Mouse (Mus musculus): Measurements from ENCODE around the gene Olfr1512. TPM values are rescaled to one million over a fixed set of nuclear protein-coding genes. Genes with fewer than 3 reads are reported as not detected.
A peak's percentile ranks its signal among the peaks of the same experiment; 100 is the strongest.
"Not testable (repeated sequence)": the region's sequence is repeated elsewhere in the genome, so short reads cannot be mapped to it uniquely, and the experiment has no call there.

The Olfr1512 gene
- not detected in 2 replicates for polyA plus RNA-seq (2015; fragmentation: Nextera tagmentation; extraction: Ambion mirVana)

- Histone ChIP-seq H3K4me1 (ENCODE audit: insufficient read depth, low read length) (no peaks in the 10 kb centered on the region), H3K27me3 (ENCODE audit: insufficient read depth, low read length) (no peaks in the 10 kb centered on the region), H3K27ac (ENCODE audit: low read length) (no peak within 1 kb of the TSS), H3K4me3 (ENCODE audit: low read length) (no peak within 1 kb of the TSS), H3K9ac (replicated peaks; ENCODE audit: low read length) (no peak within 1 kb of the TSS), H3K9me3 (ENCODE audit: low read length) (no peaks in the 10 kb centered on the region), H3K36me3 (ENCODE audit: insufficient read depth, low read length) (no peaks in the 10 kb centered on the region), H3K4me2 (replicated peaks; ENCODE audit: low read depth, low read length) (no peak within 1 kb of the TSS)
- no peak for ATAC-seq (ENCODE audit: low FRiP score, low TSS enrichment)
- WGBS, result 78% methylated on average over 2 of the region's 2 CpGs
Measured at GRCm38 (mm10) chr14:52379068-52379467, at the start of gene Olfr1512. Olfr1512 (minus strand) TSS chr14:52379168.

DNA sequence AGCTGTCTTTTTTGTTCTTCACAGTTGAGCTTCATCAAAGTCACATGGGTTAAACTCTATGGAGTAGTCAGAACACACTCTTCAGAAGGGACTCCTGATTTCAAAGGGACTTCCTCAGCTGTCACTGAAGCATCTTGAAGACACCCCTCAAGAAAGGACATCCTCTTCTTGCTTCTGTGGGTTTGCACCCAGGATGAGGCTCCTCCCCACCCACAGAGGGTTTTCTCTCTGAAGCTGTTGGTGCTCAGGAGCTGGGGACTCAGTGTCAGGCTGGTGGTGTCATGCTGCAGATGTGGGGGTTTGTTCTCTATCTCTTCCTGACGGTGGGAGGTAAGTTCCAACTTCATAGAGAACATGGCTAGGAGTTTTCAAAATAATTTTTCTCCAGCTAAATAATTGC lies 48.7 kb upstream of the Olfr1512 start:
- Histone ChIP-seq H3K36me3 (ENCODE audit: insufficient read depth, low read length) (no peaks in the 10 kb centered on the region), H3K27ac (ENCODE audit: low read length) (no peak overlapping the region), H3K27me3 (ENCODE audit: insufficient read depth, low read length) (no peaks in the 10 kb centered on the region), H3K4me1 (ENCODE audit: insufficient read depth, low read length) (no peaks in the 10 kb centered on the region), H3K4me2 (replicated peaks; ENCODE audit: low read depth, low read length) (no peak overlapping the region), H3K9me3 (ENCODE audit: low read length) (no peaks in the 10 kb centered on the region), H3K4me3 (ENCODE audit: low read length) (no peak overlapping the region), H3K9ac (replicated peaks; ENCODE audit: low read length) (no peak overlapping the region)
- no peak for ATAC-seq (ENCODE audit: low FRiP score, low TSS enrichment)
- WGBS, result 90% methylated on average over 1 of the region's 1 CpGs

DNA sequence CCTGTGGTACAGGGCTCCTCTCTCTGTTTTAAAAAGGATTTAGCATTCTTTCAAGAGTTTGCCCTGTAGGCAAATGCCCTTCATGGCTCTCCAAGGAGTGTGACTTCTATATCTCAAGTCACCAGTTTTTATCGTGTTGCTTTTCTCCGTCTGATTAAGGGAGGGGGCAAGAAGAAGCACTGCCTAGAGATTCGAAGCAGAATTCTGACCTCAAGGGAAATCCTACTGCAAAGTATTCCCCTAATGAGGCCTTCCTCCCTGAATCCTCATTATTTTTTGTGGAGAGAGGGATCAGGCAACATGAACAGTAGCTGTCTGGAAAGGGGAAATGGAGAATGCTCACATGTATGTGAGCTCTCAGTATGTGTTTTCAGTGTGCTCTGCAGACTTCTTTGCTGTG lies 35.3 kb upstream of the Olfr1512 start, which contains the start of gene Olfr1510:
Gene Olfr1510 (minus strand): TSS at position 101 of the 400 bp plus-strand sequence.
- Histone ChIP-seq H3K27ac (ENCODE audit: low read length) (no peak within 1 kb of the TSS), H3K27me3 (ENCODE audit: insufficient read depth, low read length) (no peaks in the 10 kb centered on the region), H3K36me3 (ENCODE audit: insufficient read depth, low read length) (no peaks in the 10 kb centered on the region), H3K4me1 (ENCODE audit: insufficient read depth, low read length) (no peaks in the 10 kb centered on the region), H3K4me2 (replicated peaks; ENCODE audit: low read depth, low read length) (no peak within 1 kb of the TSS), H3K9me3 (ENCODE audit: low read length) (no peaks in the 10 kb centered on the region), H3K4me3 (ENCODE audit: low read length) (no peak within 1 kb of the TSS), H3K9ac (replicated peaks; ENCODE audit: low read length) (no peak within 1 kb of the TSS)
- ATAC-seq (ENCODE audit: low FRiP score, low TSS enrichment), result no peak
- 92% methylated on average over 3 of the region's 3 CpGs for WGBS

- peak; percentile 69; the same call in 1 of the 2 replicates for ATAC-seq (ENCODE audit: low FRiP score, low TSS enrichment)
- H3K27ac ChIP-seq (ENCODE audit: low read length); H3K36me3 ChIP-seq (ENCODE audit: insufficient read depth, low read length); H3K4me1 ChIP-seq (ENCODE audit: insufficient read depth, low read length); H3K27me3 ChIP-seq (ENCODE audit: insufficient read depth, low read length); H3K9ac ChIP-seq (replicated peaks; ENCODE audit: low read length); H3K9me3 ChIP-seq (ENCODE audit: low read length); H3K4me3 ChIP-seq (ENCODE audit: low read length); H3K4me2 ChIP-seq (replicated peaks; ENCODE audit: low read depth, low read length): not testable (repeated sequence)
- WGBS, result 82% methylated on average over 7 of the region's 10 CpGs
Measured at GRCm38 (mm10) chr14:52410142-52410919, 31.4 kb upstream of the Olfr1512 start.

GRCm38 (mm10) chr14:52397279-52397678 lies 18.3 kb upstream of the Olfr1512 start, which contains the start of gene Olfr1511:
Olfr1511 (minus strand) TSS chr14:52397379.
- Histone ChIP-seq H3K27ac (ENCODE audit: low read length) (no peak within 1 kb of the TSS), H3K27me3 (ENCODE audit: insufficient read depth, low read length) (no peaks in the 10 kb centered on the region), H3K9ac (replicated peaks; ENCODE audit: low read length) (no peak within 1 kb of the TSS), H3K4me1 (ENCODE audit: insufficient read depth, low read length) (no peaks in the 10 kb centered on the region), H3K9me3 (ENCODE audit: low read length) (no peaks in the 10 kb centered on the region), H3K4me2 (replicated peaks; ENCODE audit: low read depth, low read length) (no peak within 1 kb of the TSS), H3K4me3 (ENCODE audit: low read length) (no peak within 1 kb of the TSS), H3K36me3 (ENCODE audit: insufficient read depth, low read length) (no peaks in the 10 kb centered on the region)
- ATAC-seq (ENCODE audit: low FRiP score, low TSS enrichment), result no peak
- WGBS, result 79% methylated on average over 4 of the region's 4 CpGs

DNA sequence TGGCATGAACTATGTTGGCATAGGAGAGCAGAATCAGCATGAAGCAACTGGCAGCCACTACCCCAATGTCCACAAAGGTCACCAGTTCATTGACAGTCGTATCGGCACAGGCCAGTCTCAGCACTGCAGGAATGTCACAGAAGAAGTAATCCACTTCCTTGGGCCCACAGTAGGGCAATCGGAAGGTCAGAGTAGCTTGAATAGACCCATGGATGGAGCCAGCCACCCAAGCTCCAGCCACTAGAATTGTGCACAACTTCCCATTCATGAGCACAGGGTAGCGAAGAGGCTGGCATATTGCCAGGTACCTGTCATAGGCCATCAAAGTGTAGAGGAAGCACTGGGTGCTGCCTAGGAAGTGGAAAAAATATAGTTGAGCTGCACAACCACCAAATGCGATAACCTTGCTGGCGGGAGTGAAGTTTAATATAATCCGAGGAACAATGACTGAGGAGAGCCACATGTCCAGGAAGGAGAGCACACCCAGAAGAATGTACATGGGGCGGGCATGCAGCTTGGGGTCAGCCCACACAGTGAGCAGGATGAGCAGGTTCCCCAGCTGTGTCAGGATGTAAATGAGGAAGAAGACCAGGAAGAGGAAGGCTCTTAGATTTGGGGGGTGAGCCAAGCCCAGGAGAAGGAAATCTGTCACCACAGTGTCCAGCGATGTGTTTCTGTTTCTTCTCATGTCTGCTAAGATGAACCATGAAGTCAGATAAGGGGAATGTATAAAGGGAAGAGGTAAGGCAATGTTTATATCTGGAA lies 11.3 kb upstream of the Olfr1512 start:
- not testable (repeated sequence) for H3K36me3 ChIP-seq (ENCODE audit: insufficient read depth, low read length); H3K4me3 ChIP-seq (ENCODE audit: low read length); H3K4me1 ChIP-seq (ENCODE audit: insufficient read depth, low read length); H3K4me2 ChIP-seq (replicated peaks; ENCODE audit: low read depth, low read length); H3K9ac ChIP-seq (replicated peaks; ENCODE audit: low read length); H3K9me3 ChIP-seq (ENCODE audit: low read length); H3K27ac ChIP-seq (ENCODE audit: low read length); H3K27me3 ChIP-seq (ENCODE audit: insufficient read depth, low read length)
- WGBS, result 82% methylated on average over 9 of the region's 9 CpGs
- ATAC-seq (ENCODE audit: low FRiP score, low TSS enrichment), result peak; percentile 74

DNA sequence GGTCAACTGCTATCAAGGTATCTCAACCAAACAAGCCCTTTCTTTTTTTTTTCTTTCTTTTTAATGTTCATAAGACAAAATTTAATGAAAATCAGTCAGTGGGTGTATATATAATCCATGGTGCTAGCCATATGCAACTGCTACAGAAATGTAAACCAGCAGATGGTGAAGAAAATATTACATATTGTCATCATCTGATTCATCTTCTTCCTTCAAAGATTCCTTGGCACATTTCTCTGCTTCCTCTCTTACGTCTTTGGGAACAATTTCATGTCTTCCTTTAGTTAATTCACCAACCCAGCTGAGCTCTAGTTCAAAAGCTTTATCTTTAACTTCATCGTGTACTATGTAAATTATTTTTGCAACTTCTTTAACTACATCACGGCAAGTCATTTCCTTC lies 10.2 kb downstream of the Olfr1512 start:
- no peaks in the 10 kb centered on the region for H3K27me3 ChIP-seq (ENCODE audit: insufficient read depth, low read length)
- ATAC-seq (ENCODE audit: low FRiP score, low TSS enrichment), result no peak
- no peak overlapping the region for H3K9ac ChIP-seq (replicated peaks; ENCODE audit: low read length)
- H3K4me2 ChIP-seq (replicated peaks; ENCODE audit: low read depth, low read length), result no peak overlapping the region
- no peaks in the 10 kb centered on the region for H3K4me1 ChIP-seq (ENCODE audit: insufficient read depth, low read length)
- 89% methylated on average over 3 of the region's 3 CpGs for WGBS
- H3K9me3 ChIP-seq (ENCODE audit: low read length), result no peaks in the 10 kb centered on the region
- no peak overlapping the region for H3K27ac ChIP-seq (ENCODE audit: low read length)
- H3K4me3 ChIP-seq (ENCODE audit: low read length), result no peak overlapping the region
- H3K36me3 ChIP-seq (ENCODE audit: insufficient read depth, low read length), result no peaks in the 10 kb centered on the region

GRCm38 (mm10) chr14:52356308-52356707 lies 22.7 kb downstream of the Olfr1512 start, which contains the start of gene Olfr1513:
Olfr1513 (minus strand) TSS chr14:52356408.
- Histone ChIP-seq H3K4me3 (ENCODE audit: low read length) (no peak within 1 kb of the TSS), H3K9me3 (ENCODE audit: low read length) (no peaks in the 10 kb centered on the region), H3K4me2 (replicated peaks; ENCODE audit: low read depth, low read length) (no peak within 1 kb of the TSS), H3K27ac (ENCODE audit: low read length) (no peak within 1 kb of the TSS), H3K9ac (replicated peaks; ENCODE audit: low read length) (no peak within 1 kb of the TSS), H3K36me3 (ENCODE audit: insufficient read depth, low read length) (no peaks in the 10 kb centered on the region), H3K27me3 (ENCODE audit: insufficient read depth, low read length) (no peaks in the 10 kb centered on the region), H3K4me1 (ENCODE audit: insufficient read depth, low read length) (no peaks in the 10 kb centered on the region)
- ATAC-seq (ENCODE audit: low FRiP score, low TSS enrichment), result no peak
- 70% methylated on average over 4 of the region's 4 CpGs for WGBS

DNA sequence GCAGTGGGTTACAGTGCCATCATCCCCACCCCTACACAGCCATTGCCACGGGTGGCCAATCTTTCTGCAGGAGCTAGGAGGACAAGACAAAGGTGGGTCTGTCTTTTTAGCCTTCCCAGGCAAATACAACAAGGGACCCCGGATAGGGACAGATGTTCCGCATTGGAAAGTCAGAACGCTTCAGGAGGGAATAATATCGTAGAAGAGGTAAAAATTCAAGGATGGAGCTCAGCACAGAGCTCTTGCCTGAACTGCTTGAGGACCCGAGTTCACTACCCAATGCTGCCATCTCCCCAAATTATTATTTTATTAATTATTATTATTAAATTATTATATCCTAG lies 39.5 kb downstream of the Olfr1512 start:
- no peak for ATAC-seq (ENCODE audit: low FRiP score, low TSS enrichment)
- Histone ChIP-seq H3K4me1 (ENCODE audit: insufficient read depth, low read length) (no peaks in the 10 kb centered on the region), H3K27ac (ENCODE audit: low read length) (no peak overlapping the region), H3K4me3 (ENCODE audit: low read length) (no peak overlapping the region), H3K36me3 (ENCODE audit: insufficient read depth, low read length) (no peaks in the 10 kb centered on the region), H3K9ac (replicated peaks; ENCODE audit: low read length) (no peak overlapping the region), H3K27me3 (ENCODE audit: insufficient read depth, low read length) (no peaks in the 10 kb centered on the region), H3K9me3 (ENCODE audit: low read length) (no peaks in the 10 kb centered on the region), H3K4me2 (replicated peaks; ENCODE audit: low read depth, low read length) (no peak overlapping the region)
- WGBS, result 80% methylated on average over 6 of the region's 6 CpGs
